Mouse (Mus musculus) myocyte (in vitro differentiated cells): Measurements from ENCODE around the gene Slc12a6. TPM values are rescaled to one million over a fixed set of nuclear protein-coding genes. Genes with fewer than 3 reads are reported as not detected.

Source experiments
- H3K27me3 ChIP-seq: one replicate; pipeline ENCODE4 v1.6.1; 2011; ENCODE audit not compliant: control insufficient read depth, insufficient read depth, insufficient read length
- H3K36me3 ChIP-seq: one replicate; pipeline ENCODE4 v1.6.1; 2011; ENCODE audit not compliant: control insufficient read depth, insufficient read depth
- H3K4me2 ChIP-seq: one replicate; pipeline ENCODE4 v1.6.1; 2011; ENCODE audit warnings: low read depth, control low read depth
- H3K4me3 ChIP-seq: one replicate; pipeline ENCODE4 v1.5.1; 2011; ENCODE audit warnings: mild to moderate bottlenecking, control low read depth, moderate library complexity
- H3K79me2 ChIP-seq: one replicate; pipeline ENCODE4 v1.6.1; 2011; ENCODE audit not compliant: control insufficient read depth, insufficient read depth
- H3ac ChIP-seq: one replicate; pipeline ENCODE4 v1.6.1; 2011; ENCODE audit not compliant: control insufficient read depth, insufficient read length
- CEBPB ChIP-seq: IDR thresholded peaks from 2 replicates; pipeline ENCODE4 v1.6.1; 2011; ENCODE audit warnings: mild to moderate bottlenecking, moderate library complexity; ENCODE audit not compliant: poor library complexity, insufficient read depth, severe bottlenecking
- E2F4 ChIP-seq: IDR thresholded peaks from one replicate; pipeline ENCODE4 v1.6.1; 2011; ENCODE audit warnings: mild to moderate bottlenecking, control low read depth, moderate library complexity; ENCODE audit not compliant: insufficient read depth
- MAX ChIP-seq: IDR thresholded peaks from one replicate; pipeline ENCODE4 v1.6.1; 2011; ENCODE audit warnings: low read depth, mild to moderate bottlenecking, control low read depth
- MYOD1 ChIP-seq, 3 experiments: IDR thresholded peaks; one replicate each; pipeline ENCODE4 v1.6.1; 2011; ENCODE audit warnings: control low read depth in 2 of 3, low read depth in 2 of 3, mild to moderate bottlenecking in 2 of 3, moderate library complexity in 1 of 3; ENCODE audit not compliant: insufficient read length in 2 of 3, control insufficient read depth in 1 of 3
- MYOG ChIP-seq, 3 experiments: IDR thresholded peaks; one replicate each; pipeline ENCODE4 v1.6.1; 2011; ENCODE audit warnings: control low read depth in 2 of 3, low read depth in 2 of 3, mild to moderate bottlenecking in 2 of 3; ENCODE audit not compliant: insufficient read length in 2 of 3, control insufficient read depth in 1 of 3, insufficient read depth in 1 of 3
- POLR2A ChIP-seq: IDR thresholded peaks from one replicate; pipeline ENCODE4 v1.6.1; 2011; ENCODE audit warnings: low read depth, mild to moderate bottlenecking, control low read depth, moderate library complexity; ENCODE audit not compliant: insufficient read length
- POLR2AphosphoS2 ChIP-seq: IDR thresholded peaks from one replicate; pipeline ENCODE4 v1.6.1; 2011; ENCODE audit warnings: low read depth, control low read depth; ENCODE audit not compliant: insufficient read length
- REST ChIP-seq: IDR thresholded peaks from one replicate; pipeline ENCODE4 v1.6.1; 2011; ENCODE audit warnings: mild to moderate bottlenecking, control low read depth, moderate library complexity; ENCODE audit not compliant: insufficient read depth, insufficient read length
- SRF ChIP-seq: IDR thresholded peaks from one replicate; pipeline ENCODE4 v1.6.1; 2011; ENCODE audit warnings: low read depth; ENCODE audit not compliant: control insufficient read depth, insufficient read length
- TCF12 ChIP-seq: IDR thresholded peaks from one replicate; pipeline ENCODE4 v1.6.1; 2011; ENCODE audit warnings: mild to moderate bottlenecking, control low read depth; ENCODE audit not compliant: poor library complexity, insufficient read depth, severe bottlenecking
- TCF3 ChIP-seq: IDR thresholded peaks from one replicate; pipeline ENCODE4 v1.6.1; 2011; ENCODE audit warnings: low read depth, control low read depth; ENCODE audit not compliant: insufficient read length
- USF1 ChIP-seq: IDR thresholded peaks from one replicate; pipeline ENCODE4 v1.6.1; 2011; ENCODE audit warnings: low read depth, mild to moderate bottlenecking, control low read depth, moderate library complexity
- polyA plus RNA-seq: library from polyadenylated mRNA; unstranded; fragments of >200 nt; fragmentation: generic; extraction: Trizol; gene quantifications from one replicate; pipeline ENCODE4 v1.2.1, GENCODE M21; 2012; ENCODE audit warnings: missing spikeins

Slc12a6 gene
- polyA plus RNA-seq, 1 experiment, result 7.0 TPM

GRCm38 (mm10) chr2:112367726-112368673 is 102.4 kb downstream of the Slc12a6 start, which contains the start of gene Emc4:
Gene Emc4 (minus strand): TSS chr2:112368027.
- peak within 1 kb of the TSS; percentile 59 for H3ac ChIP-seq
- H3K79me2 ChIP-seq, result peaks cover 24% of the 10 kb centered on the region
- peaks cover 14% of the 10 kb centered on the region for H3K36me3 ChIP-seq
- no peak for TF ChIP-seq TCF12
- TF ChIP-seq POLR2A, result peak; percentile 61
- TF ChIP-seq POLR2AphosphoS2, result peak; percentile 54
- no peak for TF ChIP-seq USF1
- TF ChIP-seq SRF, result no peak
- TF ChIP-seq MYOG (IDR thresholded peaks at IDR 0.05; ENCODE audit: control insufficient read depth in 1 of 3, insufficient read depth in 1 of 3, insufficient read length in 2 of 3, low read depth in 2 of 3), result no peak
- no peak for TF ChIP-seq CEBPB
- no peaks in the 10 kb centered on the region for H3K27me3 ChIP-seq
- peak within 1 kb of the TSS; percentile 80 for H3K4me3 ChIP-seq
- peak within 1 kb of the TSS; percentile 89 for H3K4me2 ChIP-seq

DNA sequence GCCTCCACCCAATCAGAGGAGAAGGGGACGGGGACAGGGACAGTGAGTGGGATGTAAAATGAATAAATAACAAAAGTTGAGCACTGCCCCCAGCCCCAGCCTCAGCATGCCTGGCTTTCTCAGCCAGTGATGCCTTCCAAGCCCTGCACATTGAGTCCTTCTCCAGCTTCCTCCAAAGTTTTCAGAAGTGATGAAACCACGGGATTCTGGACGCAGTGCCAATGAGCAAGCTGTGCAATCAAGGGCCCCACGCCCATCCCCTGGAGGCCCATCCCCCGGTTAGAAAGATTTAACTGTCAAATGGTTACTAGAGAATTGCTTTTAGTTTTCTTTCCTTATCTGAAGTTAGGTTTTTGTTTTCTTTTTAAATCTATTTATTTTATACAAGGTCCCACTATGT is 104.3 kb downstream of the Slc12a6 start:
- Histone ChIP-seq H3K4me2 (no peak overlapping the region), H3ac (no peak overlapping the region)
- no peak for TF ChIP-seq REST
- no peak for TF ChIP-seq USF1
- no peak for TF ChIP-seq MYOG (IDR thresholded peaks at IDR 0.05; ENCODE audit: control insufficient read depth in 1 of 3, insufficient read depth in 1 of 3, insufficient read length in 2 of 3, low read depth in 2 of 3)
- TF ChIP-seq POLR2AphosphoS2, result peak; percentile 26
- 0 out of 2 replicates have a peak, but pooled peaks have one; percentile 23 for TF ChIP-seq CEBPB
- no peak for TF ChIP-seq TCF12
- TF ChIP-seq E2F4, result no peak

GRCm38 (mm10) chr2:112373141-112373540 is 107.5 kb downstream of the Slc12a6 start:
- peak; percentile 99 for TF ChIP-seq CEBPB
- peak; percentile 28 for TF ChIP-seq MAX
- TF ChIP-seq POLR2AphosphoS2, result no peak
- TF ChIP-seq TCF3, result no peak
- TF ChIP-seq POLR2A, result no peak
- H3K4me2 ChIP-seq, result peak overlapping the region; percentile 65
- H3K79me2 ChIP-seq, result no peaks in the 10 kb centered on the region
- H3ac ChIP-seq, result no peak overlapping the region
- no peaks in the 10 kb centered on the region for H3K27me3 ChIP-seq
- H3K36me3 ChIP-seq, result no peaks in the 10 kb centered on the region
- H3K4me3 ChIP-seq, result no peak overlapping the region

More for the DNA sequence above, 104.3 kb downstream of the Slc12a6 start:
- Histone ChIP-seq H3K27me3 (no peaks in the 10 kb centered on the region), H3K4me3 (no peak overlapping the region), H3K79me2 (peaks cover 24% of the 10 kb centered on the region), H3K36me3 (peaks cover 5% of the 10 kb centered on the region)

GRCm38 (mm10) chr2:112374610-112375009 is 109.0 kb downstream of the Slc12a6 start:
- H3K4me2 ChIP-seq, result no peak overlapping the region
- no peak overlapping the region for H3ac ChIP-seq
- no peaks in the 10 kb centered on the region for H3K27me3 ChIP-seq
- no peaks in the 10 kb centered on the region for H3K36me3 ChIP-seq
- no peak overlapping the region for H3K4me3 ChIP-seq
- H3K79me2 ChIP-seq, result peaks cover 3% of the 10 kb centered on the region
- TF ChIP-seq CEBPB (no peak), TCF12 (no peak), MYOG (IDR thresholded peaks at IDR 0.05; ENCODE audit: control insufficient read depth in 1 of 3, insufficient read depth in 1 of 3, insufficient read length in 2 of 3, low read depth in 2 of 3) (no peak), E2F4 (no peak), MAX (no peak), POLR2A (no peak), TCF3 (no peak), SRF (no peak), REST (no peak), USF1 (no peak)

GRCm38 (mm10) chr2:112378973-112379898 is 113.6 kb downstream of the Slc12a6 start, which contains the start of gene Katnbl1:
Gene Katnbl1 (plus strand): TSS chr2:112379211.
- H3K36me3 ChIP-seq, result no peaks in the 10 kb centered on the region
- H3K4me2 ChIP-seq, result peak within 1 kb of the TSS; percentile 86
- no peaks in the 10 kb centered on the region for H3K27me3 ChIP-seq
- TF ChIP-seq TCF12, result no peak
- no peak for TF ChIP-seq USF1
- peak; percentile 45 for TF ChIP-seq E2F4
- TF ChIP-seq REST, result no peak
- no peak for TF ChIP-seq TCF3
- no peak for TF ChIP-seq MAX
- peak; percentile 83 for TF ChIP-seq POLR2AphosphoS2
- peak; percentile 85 for TF ChIP-seq POLR2A
- TF ChIP-seq MYOG (IDR thresholded peaks at IDR 0.05; ENCODE audit: control insufficient read depth in 1 of 3, insufficient read depth in 1 of 3, insufficient read length in 2 of 3, low read depth in 2 of 3), result peak in 1 of 3 experiments; percentile 35
- peak; percentile 44 for TF ChIP-seq SRF
- TF ChIP-seq MYOD1 (IDR thresholded peaks at IDR 0.05; ENCODE audit: control insufficient read depth in 1 of 3, insufficient read length in 2 of 3, low read depth in 2 of 3), result peak in 1 of 3 experiments; percentile 53
- peak within 1 kb of the TSS; percentile 99 for H3ac ChIP-seq
- H3K4me3 ChIP-seq, result peak within 1 kb of the TSS; percentile 59
- peaks cover 49% of the 10 kb centered on the region for H3K79me2 ChIP-seq
